Mouse (Mus musculus): ENCODE results near the gene Wipf2. TPM values are rescaled to one million over a fixed set of nuclear protein-coding genes. Genes with fewer than 3 reads are reported as not detected.

Gene Wipf2
- total and polyA plus RNA-seq, 2 experiments from 2014 or later = 3.8 to 9.2 TPM

DNA sequence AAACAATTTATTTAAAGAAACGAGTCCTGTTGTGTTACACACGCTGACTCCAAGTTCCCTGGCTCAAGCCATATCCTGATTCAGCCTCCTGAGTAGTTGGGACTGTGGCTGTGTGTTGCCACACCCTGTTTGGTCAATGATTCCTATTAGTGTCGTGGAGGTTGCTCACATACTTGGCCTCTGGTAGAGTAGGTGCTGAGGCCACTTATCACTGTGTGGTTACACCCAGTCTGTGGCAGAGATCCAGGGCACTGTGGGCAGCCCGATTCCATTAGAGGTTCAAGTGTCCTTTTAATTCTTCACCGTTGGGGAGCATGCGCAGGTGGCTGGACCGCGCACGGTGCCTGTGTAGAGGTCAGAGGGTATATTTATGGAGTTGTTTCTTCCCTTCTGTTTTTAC is 10.5 kb downstream of the Wipf2 start:
- Histone ChIP-seq H3K27ac (ENCODE audit: low read depth, low read length) (no peak overlapping the region), H3K9ac (replicated peaks; ENCODE audit: low read length, poor library complexity, severe bottlenecking) (no peak overlapping the region), H3K4me1 (ENCODE audit: insufficient read depth, low read length) (no peaks in the 10 kb centered on the region), H3K4me2 (ENCODE audit: low read depth, low read length, poor library complexity, severe bottlenecking) (no peak overlapping the region), H3K27me3 (ENCODE audit: insufficient read depth, low read length) (no peaks in the 10 kb centered on the region), H3K36me3 (ENCODE audit: insufficient read depth, low read length) (no peaks in the 10 kb centered on the region; the same call in 1 of the 2 replicates), H3K9me3 (ENCODE audit: low read length) (no peaks in the 10 kb centered on the region), H3K4me3 (ENCODE audit: low read depth, low read length) (no peak overlapping the region)
- WGBS = 94% methylated on average over 9 of the region's 9 CpGs
- DNase-seq (ENCODE audit: low spot score) = no peak
- TF ChIP-seq CTCF (IDR thresholded peaks at IDR 0.05) = no peak
- no peak for ATAC-seq (ENCODE audit: low FRiP score)

DNA sequence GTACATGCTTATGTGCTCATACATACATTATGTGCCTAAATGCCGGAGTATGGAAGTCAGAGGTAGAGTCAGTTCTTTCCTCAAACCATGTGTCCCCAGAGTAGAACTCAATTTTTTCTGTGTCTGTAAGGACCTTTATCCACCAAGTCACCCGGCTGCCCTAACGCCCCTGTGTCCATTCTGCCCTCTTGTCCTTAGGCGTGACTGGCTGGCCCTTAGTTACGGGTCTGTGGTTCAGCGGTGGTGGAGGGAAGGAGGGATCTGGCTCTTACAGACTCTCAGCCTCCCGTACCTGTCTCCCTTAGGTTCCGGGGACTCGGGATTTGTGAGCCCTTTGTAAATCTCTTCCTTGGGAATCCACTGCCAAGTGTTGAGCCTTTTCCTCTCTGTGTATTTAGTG is 13.6 kb downstream of the Wipf2 start:
- no peaks in the 10 kb centered on the region for H3K27me3 ChIP-seq (ENCODE audit: insufficient read depth, low read length)
- no peak overlapping the region for H3K9ac ChIP-seq (replicated peaks; ENCODE audit: low read length, poor library complexity, severe bottlenecking)
- H3K27ac ChIP-seq (ENCODE audit: low read depth, low read length) = no peak overlapping the region
- no peak overlapping the region for H3K4me3 ChIP-seq (ENCODE audit: low read depth, low read length)
- no peaks in the 10 kb centered on the region for H3K4me1 ChIP-seq (ENCODE audit: insufficient read depth, low read length)
- no peaks in the 10 kb centered on the region for H3K36me3 ChIP-seq (ENCODE audit: insufficient read depth, low read length)
- DNase-seq (ENCODE audit: low spot score) = no peak
- no peaks in the 10 kb centered on the region for H3K9me3 ChIP-seq (ENCODE audit: low read length)
- WGBS = 71% methylated on average over 9 of the region's 9 CpGs
- H3K4me2 ChIP-seq (ENCODE audit: low read depth, low read length, poor library complexity, severe bottlenecking) = no peak overlapping the region
- ATAC-seq (ENCODE audit: low FRiP score) = no peak
- no peak for TF ChIP-seq CTCF (IDR thresholded peaks at IDR 0.05)

DNA sequence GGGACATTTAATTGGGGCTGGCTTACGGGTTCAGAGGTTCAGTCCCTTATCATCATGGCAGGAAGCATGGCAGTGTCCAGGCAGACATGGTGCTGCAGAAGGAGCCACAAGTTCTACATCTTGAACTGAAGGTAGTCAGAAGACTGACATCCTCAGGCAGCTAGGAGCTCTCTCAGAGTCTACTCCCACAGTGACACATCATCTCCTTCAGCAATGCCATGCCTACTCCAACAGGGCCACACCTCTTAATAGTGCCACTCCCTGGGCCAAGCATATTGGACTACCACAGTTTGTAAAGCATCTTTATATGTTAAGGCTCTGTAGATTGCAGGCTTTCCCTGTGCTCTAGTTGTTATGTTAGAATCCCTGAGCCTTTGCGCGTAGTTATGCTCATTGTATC is 24.3 kb downstream of the Wipf2 start:
- Histone ChIP-seq H3K9ac (replicated peaks; ENCODE audit: low read length, poor library complexity, severe bottlenecking) (no peak overlapping the region), H3K4me3 (ENCODE audit: low read depth, low read length) (no peak overlapping the region), H3K27me3 (ENCODE audit: insufficient read depth, low read length) (no peaks in the 10 kb centered on the region), H3K4me2 (ENCODE audit: low read depth, low read length, poor library complexity, severe bottlenecking) (no peak overlapping the region), H3K27ac (ENCODE audit: low read depth, low read length) (no peak overlapping the region), H3K9me3 (ENCODE audit: low read length) (no peaks in the 10 kb centered on the region), H3K36me3 (ENCODE audit: insufficient read depth, low read length) (peaks cover 44% of the 10 kb centered on the region), H3K4me1 (ENCODE audit: insufficient read depth, low read length) (no peaks in the 10 kb centered on the region)
- ATAC-seq (ENCODE audit: low FRiP score) (no peak), DNase-seq (ENCODE audit: low spot score) (no peak)
- 98% methylated on average over 3 of the region's 3 CpGs for WGBS
- TF ChIP-seq CTCF (IDR thresholded peaks at IDR 0.05) = no peak

DNA sequence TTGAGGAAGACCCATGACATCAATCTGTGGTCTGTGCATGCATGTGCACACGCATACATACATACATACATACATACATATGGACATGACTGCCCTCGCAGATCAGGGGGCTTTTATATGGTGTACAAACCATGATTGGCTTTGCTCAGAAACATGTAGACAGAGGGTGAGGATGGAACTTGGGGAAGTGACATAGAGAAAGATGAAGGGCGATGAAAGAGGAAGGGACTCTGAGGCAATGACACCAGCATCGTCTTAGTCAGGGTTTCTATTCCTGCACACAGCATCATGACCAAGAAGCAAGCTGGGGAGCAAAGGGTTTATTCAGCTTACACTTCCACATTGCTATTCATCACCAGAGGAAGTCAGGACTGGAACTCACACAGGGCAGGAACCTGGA is 25.6 kb downstream of the Wipf2 start:
- peaks cover 50% of the 10 kb centered on the region for H3K36me3 ChIP-seq (ENCODE audit: insufficient read depth, low read length)
- TF ChIP-seq CTCF (IDR thresholded peaks at IDR 0.05) = no peak

DNA sequence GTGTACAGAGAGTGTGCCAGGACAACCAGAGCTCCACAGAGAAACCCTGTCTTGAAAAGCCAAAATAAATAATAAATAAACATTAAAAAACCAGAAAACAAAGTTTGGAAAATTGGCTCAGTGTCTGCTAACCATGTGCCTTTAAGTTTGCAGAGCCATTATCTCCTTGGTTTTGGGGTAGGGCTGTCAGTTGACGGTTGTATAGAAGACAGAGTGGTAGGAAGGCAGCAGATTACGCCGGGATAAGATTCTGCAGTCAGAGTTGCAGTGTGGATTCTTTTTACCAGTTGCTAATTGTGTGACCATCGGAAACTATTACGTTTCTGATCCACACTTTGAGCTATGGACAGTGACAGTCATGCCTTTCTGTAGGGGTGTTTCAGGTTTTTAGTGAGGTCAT is 26.5 kb downstream of the Wipf2 start:
- Histone ChIP-seq H3K27me3 (ENCODE audit: insufficient read depth, low read length) (no peaks in the 10 kb centered on the region), H3K9me3 (ENCODE audit: low read length) (no peaks in the 10 kb centered on the region), H3K4me3 (ENCODE audit: low read depth, low read length) (no peak overlapping the region), H3K27ac (ENCODE audit: low read depth, low read length) (no peak overlapping the region), H3K9ac (replicated peaks; ENCODE audit: low read length, poor library complexity, severe bottlenecking) (no peak overlapping the region), H3K4me1 (ENCODE audit: insufficient read depth, low read length) (no peaks in the 10 kb centered on the region), H3K36me3 (ENCODE audit: insufficient read depth, low read length) (peaks cover 53% of the 10 kb centered on the region), H3K4me2 (ENCODE audit: low read depth, low read length, poor library complexity, severe bottlenecking) (no peak overlapping the region)
- no peak for ATAC-seq (ENCODE audit: low FRiP score)
- no peak for TF ChIP-seq CTCF (IDR thresholded peaks at IDR 0.05)
- WGBS = 93% methylated on average over 5 of the region's 5 CpGs
- no peak for DNase-seq (ENCODE audit: low spot score)

More for the DNA sequence above, 25.6 kb downstream of the Wipf2 start:
- DNase-seq (ENCODE audit: low spot score) (no peak), ATAC-seq (ENCODE audit: low FRiP score) (no peak)
- H3K9me3 ChIP-seq (ENCODE audit: low read length) = no peaks in the 10 kb centered on the region
- H3K27ac ChIP-seq (ENCODE audit: low read depth, low read length) = no peak overlapping the region
- no peak overlapping the region for H3K4me3 ChIP-seq (ENCODE audit: low read depth, low read length)
- H3K27me3 ChIP-seq (ENCODE audit: insufficient read depth, low read length) = no peaks in the 10 kb centered on the region
- no peaks in the 10 kb centered on the region for H3K4me1 ChIP-seq (ENCODE audit: insufficient read depth, low read length)
- H3K4me2 ChIP-seq (ENCODE audit: low read depth, low read length, poor library complexity, severe bottlenecking) = no peak overlapping the region
- WGBS = 98% methylated on average over 4 of the region's 4 CpGs
- H3K9ac ChIP-seq (replicated peaks; ENCODE audit: low read length, poor library complexity, severe bottlenecking) = no peak overlapping the region

DNA sequence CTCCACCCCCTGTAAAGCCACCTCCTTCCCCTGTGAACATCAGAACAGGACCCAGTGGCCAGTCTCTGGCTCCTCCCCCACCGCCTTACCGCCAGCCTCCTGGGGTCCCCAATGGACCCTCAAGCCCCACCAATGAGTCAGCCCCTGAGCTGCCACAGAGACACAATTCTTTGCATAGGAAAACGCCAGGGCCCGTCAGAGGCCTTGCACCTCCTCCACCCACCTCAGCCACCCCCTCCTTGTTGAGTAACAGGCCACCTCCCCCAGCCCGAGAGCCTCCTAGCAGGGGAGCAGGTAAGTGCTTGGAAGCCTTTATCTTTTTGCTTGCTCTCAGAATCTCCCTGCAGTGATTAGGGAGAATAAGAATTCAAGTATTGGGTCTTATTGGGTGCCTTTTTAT is 29.0 kb downstream of the Wipf2 start:
- Histone ChIP-seq H3K27me3 (ENCODE audit: insufficient read depth, low read length) (no peaks in the 10 kb centered on the region), H3K9ac (replicated peaks; ENCODE audit: low read length, poor library complexity, severe bottlenecking) (no peak overlapping the region), H3K4me2 (ENCODE audit: low read depth, low read length, poor library complexity, severe bottlenecking) (no peak overlapping the region), H3K4me1 (ENCODE audit: insufficient read depth, low read length) (no peaks in the 10 kb centered on the region), H3K27ac (ENCODE audit: low read depth, low read length) (no peak overlapping the region), H3K36me3 (ENCODE audit: insufficient read depth, low read length) (peaks cover 58% of the 10 kb centered on the region), H3K9me3 (ENCODE audit: low read length) (no peaks in the 10 kb centered on the region), H3K4me3 (ENCODE audit: low read depth, low read length) (no peak overlapping the region)
- no peak for DNase-seq (ENCODE audit: low spot score)
- no peak for TF ChIP-seq CTCF (IDR thresholded peaks at IDR 0.05)
- ATAC-seq (ENCODE audit: low FRiP score) = no peak
- 54% methylated on average over 4 of the region's 5 CpGs for WGBS
